Mouse (Mus musculus) liver (tissue): ENCODE results near the gene Defa28.
"Not testable (repeated sequence)": the region's sequence is repeated elsewhere in the genome, so short reads cannot be mapped to it uniquely, and the experiment has no call there.

ENCODE experiments used
- DNase-seq: peaks from one replicate; pipeline ENCODE4 v3.0.0-alpha.2; 2020; ENCODE audit warnings: mixed read lengths

Gene Defa28

DNA sequence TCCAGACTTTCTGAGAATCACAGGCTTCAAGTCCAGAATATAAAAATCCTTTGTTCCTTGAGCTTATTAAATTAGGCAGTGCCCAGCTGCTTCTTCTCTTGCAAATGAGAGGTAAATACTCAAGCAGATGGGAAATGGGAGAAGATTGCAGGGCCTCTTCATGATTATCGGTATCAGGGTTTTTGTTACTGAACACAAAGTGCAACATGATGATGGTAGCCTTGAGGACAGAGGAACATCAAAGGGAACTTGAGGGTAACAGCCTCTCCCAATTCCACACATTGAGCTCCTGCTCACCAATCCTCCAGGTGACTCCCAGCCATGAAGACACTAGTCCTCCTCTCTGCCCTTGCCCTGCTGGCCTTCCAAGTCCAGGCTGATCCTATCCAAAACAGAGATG, at the start of gene Defa28:
Gene Defa28 (plus strand): TSS at position 301 of the 400 bp plus-strand sequence.
- not testable (repeated sequence) for DNase-seq

- not testable (repeated sequence) for DNase-seq
Observed at GRCm38 (mm10) chr8:21565086-21565485, 17.7 kb upstream of the Defa28 start, which contains the start of gene Defa37. Gene Defa37 (plus strand): TSS chr8:21565386.

GRCm38 (mm10) chr8:21594408-21594807, 11.6 kb downstream of the Defa28 start, which contains the start of gene Gm7861:
Gene Gm7861 (minus strand): TSS chr8:21594508.
- DNase-seq = not testable (repeated sequence)

- not testable (repeated sequence) for DNase-seq
Observed at GRCm38 (mm10) chr8:21617883-21618282, 35.1 kb downstream of the Defa28 start, which contains the start of gene Defa26. Gene Defa26 (plus strand): TSS chr8:21618183.
